Mouse (Mus musculus) kidney, postnatal 36 days (tissue): ENCODE data around the gene Matk.
A peak's percentile ranks its signal among the peaks of the same experiment; 100 is the strongest.

ENCODE experiments used
- DNase-seq, 2 experiments: peaks; one replicate each; pipeline ENCODE4 v3.0.0; 2021 to 2022; ENCODE audit warnings: mixed read lengths in 2 of 2

Matk gene

GRCm38 (mm10) chr10:81304597-81305238 is 52.0 kb downstream of the Matk start:
- peak in 1 of 2 experiments; percentile 74 for DNase-seq

GRCm38 (mm10) chr10:81305663-81306062 is 52.9 kb downstream of the Matk start:
- no peak for DNase-seq

- DNase-seq = no peak
Observed at GRCm38 (mm10) chr10:81306173-81306668, 53.5 kb downstream of the Matk start.

GRCm38 (mm10) chr10:81306837-81307682 is 54.3 kb downstream of the Matk start:
- no peak for DNase-seq

- no peak for DNase-seq
Observed at GRCm38 (mm10) chr10:81309571-81309970, 56.8 kb downstream of the Matk start.
